Mouse (Mus musculus): ENCODE measurements around the gene Sox8. TPM values are rescaled to one million over a fixed set of nuclear protein-coding genes. Genes with fewer than 3 reads are reported as not detected.

The Sox8 gene
- polyA plus RNA-seq, 1 experiment from 2014 or later: 9.1 TPM

- ATAC-seq (ENCODE audit: insufficient number of reproducible peaks, insufficient read depth, low FRiP score, low TSS enrichment, low read depth): no peak
- no peaks in the 10 kb centered on the region for H3K9me3 ChIP-seq
- peaks cover 4% of the 10 kb centered on the region; the same call in 1 of the 2 replicates for H3K27me3 ChIP-seq
- H3K4me2 ChIP-seq: no peak overlapping the region
- H3K4me1 ChIP-seq: peaks cover 26% of the 10 kb centered on the region
- H3K27ac ChIP-seq: peak overlapping the region; percentile 57; the same call in 1 of the 2 replicates
- H3K36me3 ChIP-seq: no peaks in the 10 kb centered on the region
- H3K4me3 ChIP-seq: no peak overlapping the region
- 12% methylated on average over 3 of the region's 3 CpGs for WGBS
- H3K9ac ChIP-seq: no peak overlapping the region
Measured at GRCm38 (mm10) chr17:25555159-25555558, 15.3 kb downstream of the Sox8 start.

DNA sequence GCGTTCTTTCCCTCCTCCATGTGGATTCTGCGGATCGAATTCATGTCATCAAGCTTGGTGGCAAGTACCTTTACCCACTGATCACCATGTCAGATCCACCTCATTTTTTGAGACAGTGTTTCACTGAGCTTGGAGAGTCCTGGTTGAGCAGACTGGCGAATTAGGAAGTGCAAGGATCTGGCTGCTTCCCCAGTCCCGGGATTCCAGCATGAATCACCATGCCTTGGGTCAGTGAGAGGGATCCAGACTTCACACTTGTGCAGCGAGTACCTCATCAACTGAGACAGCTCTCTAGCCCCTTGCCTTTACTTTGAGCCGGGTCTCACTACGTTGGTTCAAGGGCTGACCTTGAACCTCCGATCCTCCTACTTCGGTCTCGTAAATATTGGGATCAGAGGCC is 19.2 kb downstream of the Sox8 start:
- H3K4me2 ChIP-seq: no peak overlapping the region
- H3K9me3 ChIP-seq: no peaks in the 10 kb centered on the region
- no peak overlapping the region for H3K4me3 ChIP-seq
- no peaks in the 10 kb centered on the region for H3K36me3 ChIP-seq
- H3K27me3 ChIP-seq: no peaks in the 10 kb centered on the region
- no peak for ATAC-seq (ENCODE audit: insufficient number of reproducible peaks, insufficient read depth, low FRiP score, low TSS enrichment, low read depth)
- no peak overlapping the region for H3K27ac ChIP-seq
- WGBS: 91% methylated on average over 11 of the region's 11 CpGs
- no peak overlapping the region for H3K9ac ChIP-seq
- H3K4me1 ChIP-seq: peaks cover 16% of the 10 kb centered on the region

DNA sequence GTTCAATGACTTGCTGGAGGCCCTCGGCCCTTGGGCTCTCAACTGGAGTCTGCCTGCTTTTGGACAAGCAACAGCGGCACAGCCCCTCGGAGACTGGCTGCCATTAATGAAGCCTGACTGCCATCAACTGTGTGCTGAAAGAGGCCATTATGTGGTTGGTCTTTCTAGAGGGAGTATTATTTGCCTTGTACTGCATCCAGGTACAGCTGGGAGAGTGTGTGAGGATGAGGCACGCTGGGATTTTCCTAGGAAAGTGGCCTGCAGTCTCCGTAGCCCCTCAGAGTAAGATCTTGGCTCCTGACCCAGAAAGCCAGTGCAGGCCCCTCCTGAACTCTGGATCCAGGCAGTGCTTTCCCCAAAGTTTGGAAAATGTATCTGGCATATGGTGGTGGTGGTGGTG is 20.5 kb downstream of the Sox8 start:
- Histone ChIP-seq H3K9me3 (no peaks in the 10 kb centered on the region), H3K27me3 (no peaks in the 10 kb centered on the region), H3K9ac (no peak overlapping the region), H3K4me1 (peaks cover 3% of the 10 kb centered on the region), H3K4me2 (no peak overlapping the region), H3K27ac (no peak overlapping the region), H3K4me3 (no peak overlapping the region), H3K36me3 (no peaks in the 10 kb centered on the region)
- ATAC-seq (ENCODE audit: insufficient number of reproducible peaks, insufficient read depth, low FRiP score, low TSS enrichment, low read depth): no peak
- 72% methylated on average over 5 of the region's 5 CpGs for WGBS

DNA sequence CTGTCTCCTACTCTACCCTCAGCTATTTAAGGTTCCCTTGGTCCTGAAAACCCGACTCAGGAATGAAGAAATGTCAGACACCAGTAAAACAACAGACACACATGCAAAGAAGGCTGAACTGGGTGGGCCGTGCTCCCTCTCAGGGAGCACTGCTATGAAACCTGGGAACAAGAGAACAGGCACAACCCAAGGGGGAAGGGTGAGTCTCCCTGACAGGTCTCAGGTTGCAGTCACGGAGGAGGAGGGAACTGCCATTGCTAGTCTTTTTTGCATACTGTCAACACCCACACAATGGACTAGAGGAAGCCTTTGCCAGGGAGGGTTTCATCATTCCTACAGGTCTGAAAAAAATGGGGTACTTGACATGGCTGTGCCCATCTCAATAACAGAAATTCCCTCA is 23.5 kb downstream of the Sox8 start:
- no peaks in the 10 kb centered on the region for H3K4me1 ChIP-seq
- no peaks in the 10 kb centered on the region for H3K27me3 ChIP-seq
- no peak overlapping the region for H3K9ac ChIP-seq
- no peak overlapping the region for H3K27ac ChIP-seq
- H3K36me3 ChIP-seq: no peaks in the 10 kb centered on the region
- no peak overlapping the region for H3K4me2 ChIP-seq
- no peaks in the 10 kb centered on the region for H3K9me3 ChIP-seq
- no peak overlapping the region for H3K4me3 ChIP-seq
- ATAC-seq (ENCODE audit: insufficient number of reproducible peaks, insufficient read depth, low FRiP score, low TSS enrichment, low read depth): no peak
- WGBS: 35% methylated on average over 3 of the region's 3 CpGs

DNA sequence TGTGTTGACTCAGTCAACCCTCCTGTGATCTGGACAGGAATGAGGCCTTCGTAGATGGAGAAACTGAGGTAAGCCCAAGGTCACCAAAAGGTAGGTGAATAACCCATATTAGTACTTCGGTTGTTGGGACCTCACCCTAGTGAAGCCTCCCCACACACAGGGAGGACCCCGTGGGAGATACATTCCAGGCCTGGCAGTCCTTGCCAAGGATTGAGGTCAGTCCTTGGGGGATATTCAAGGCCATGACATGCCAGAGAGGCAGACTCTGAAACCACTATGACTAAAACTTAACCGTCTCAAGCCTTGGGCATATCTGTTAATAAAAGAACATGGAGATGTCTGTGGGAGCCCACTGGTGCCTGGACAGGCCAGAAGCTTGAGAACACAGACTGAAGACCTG is 28.7 kb downstream of the Sox8 start:
- Histone ChIP-seq H3K4me2 (no peak overlapping the region), H3K4me1 (0 out of 2 replicates have a peak, but pooled peaks cover 3% of the 10 kb centered on the region), H3K27me3 (no peaks in the 10 kb centered on the region), H3K9ac (no peak overlapping the region), H3K4me3 (no peak overlapping the region), H3K27ac (no peak overlapping the region), H3K36me3 (no peaks in the 10 kb centered on the region), H3K9me3 (no peaks in the 10 kb centered on the region)
- WGBS: 88% methylated on average over 4 of the region's 4 CpGs
- ATAC-seq (ENCODE audit: insufficient number of reproducible peaks, insufficient read depth, low FRiP score, low TSS enrichment, low read depth): no peak

- Histone ChIP-seq H3K4me1 (0 out of 2 replicates have a peak, but pooled peaks cover 3% of the 10 kb centered on the region), H3K9me3 (no peaks in the 10 kb centered on the region), H3K27ac (no peak overlapping the region), H3K4me2 (no peak overlapping the region), H3K9ac (no peak overlapping the region), H3K36me3 (no peaks in the 10 kb centered on the region), H3K27me3 (no peaks in the 10 kb centered on the region), H3K4me3 (no peak overlapping the region)
- ATAC-seq (ENCODE audit: insufficient number of reproducible peaks, insufficient read depth, low FRiP score, low TSS enrichment, low read depth): no peak
- WGBS: 81% methylated on average over 5 of the region's 5 CpGs
Measured at GRCm38 (mm10) chr17:25540731-25541130, 29.8 kb downstream of the Sox8 start.

DNA sequence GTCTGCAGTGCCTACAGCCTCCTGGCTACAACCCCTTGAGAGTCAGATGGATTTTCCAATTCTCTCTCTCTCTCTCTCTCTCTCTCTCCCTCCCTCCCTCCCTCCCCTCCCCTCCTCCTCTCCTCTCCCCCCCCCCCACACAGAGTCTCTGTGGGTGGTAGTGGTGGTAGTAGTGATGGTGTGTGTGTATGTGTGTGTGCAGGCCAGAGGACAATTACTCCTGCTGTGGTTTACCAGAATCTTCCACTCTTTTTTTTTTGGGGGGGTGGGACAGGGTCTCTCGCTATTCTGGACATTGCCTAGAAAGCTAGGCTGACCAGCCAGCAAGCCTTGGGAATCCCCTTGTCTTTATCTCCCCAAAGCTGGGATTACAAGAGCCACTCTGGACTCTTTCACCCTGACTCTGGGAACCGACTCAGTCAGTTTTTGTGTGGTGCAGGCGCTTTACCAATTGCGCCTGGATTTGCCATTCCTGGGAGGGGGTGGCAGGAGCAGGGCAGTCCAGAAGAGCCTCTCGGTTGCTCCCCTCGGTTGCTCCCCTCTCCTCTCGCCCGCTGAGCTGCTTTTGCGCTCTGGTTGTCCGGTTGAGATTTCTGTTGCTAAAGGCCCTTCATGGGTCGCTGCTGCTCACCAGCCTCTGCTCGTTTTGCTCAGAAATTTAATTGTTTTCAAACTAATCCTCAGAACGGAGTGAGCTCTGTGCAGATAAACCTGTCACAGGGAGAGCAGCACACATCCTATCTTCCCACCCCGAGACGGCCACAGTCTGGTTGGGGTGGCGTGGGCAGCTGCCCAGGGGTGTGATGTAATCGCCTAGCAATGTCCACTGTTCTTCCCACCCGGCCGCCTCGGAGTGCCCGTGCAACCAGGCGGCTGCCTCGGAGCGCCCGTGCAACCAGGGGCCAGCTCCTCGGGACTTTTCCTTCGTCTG is 31.3 kb downstream of the Sox8 start:
- 53% methylated on average over 27 of the region's 27 CpGs for WGBS

DNA sequence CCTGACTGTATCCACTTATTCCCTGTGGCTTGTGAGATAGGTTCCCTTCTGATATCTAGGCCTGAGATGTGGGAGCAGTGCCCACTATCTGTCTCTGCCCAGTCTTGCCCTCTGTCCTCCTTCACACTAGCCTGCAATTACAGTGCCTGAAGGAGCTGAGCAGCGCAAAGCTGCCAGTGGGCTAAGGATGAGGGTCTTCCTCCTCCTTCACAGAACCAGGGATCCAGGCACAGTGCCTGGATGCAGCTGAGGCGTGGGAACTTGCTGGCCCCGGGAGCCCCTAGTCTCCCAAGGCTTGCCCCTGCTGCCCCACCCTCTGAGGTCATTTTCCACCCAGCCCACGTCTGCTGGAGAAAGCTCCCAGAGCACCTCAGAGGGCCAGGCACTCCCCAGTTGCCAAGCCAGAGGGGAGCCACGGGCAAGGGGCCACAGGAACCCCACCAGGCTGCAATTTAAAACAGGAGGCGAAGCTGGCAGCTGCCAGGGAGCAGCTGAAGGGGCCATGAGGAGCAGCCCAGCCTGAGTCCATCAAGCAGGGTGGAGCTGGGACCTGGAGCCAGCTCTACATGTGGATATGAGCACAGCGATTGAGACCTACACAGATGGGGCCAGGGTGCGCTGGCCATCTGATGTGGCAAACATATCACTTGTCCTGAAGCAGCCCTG is 40.0 kb downstream of the Sox8 start:
- 60% methylated on average over 8 of the region's 8 CpGs for WGBS

More for the DNA sequence above, 31.3 kb downstream of the Sox8 start:
- no peak overlapping the region for H3K27ac ChIP-seq
- H3K36me3 ChIP-seq: no peaks in the 10 kb centered on the region
- H3K4me3 ChIP-seq: no peak overlapping the region
- H3K4me2 ChIP-seq: no peak overlapping the region
- no peaks in the 10 kb centered on the region for H3K9me3 ChIP-seq
- H3K9ac ChIP-seq: no peak overlapping the region
- no peak for ATAC-seq (ENCODE audit: insufficient number of reproducible peaks, insufficient read depth, low FRiP score, low TSS enrichment, low read depth)
- H3K4me1 ChIP-seq: 0 out of 2 replicates have a peak, but pooled peaks cover 4% of the 10 kb centered on the region
- H3K27me3 ChIP-seq: no peaks in the 10 kb centered on the region

GRCm38 (mm10) chr17:25522080-25522479 is 48.4 kb downstream of the Sox8 start:
- Histone ChIP-seq H3K9me3 (no peaks in the 10 kb centered on the region), H3K4me3 (no peak overlapping the region), H3K4me2 (no peak overlapping the region), H3K36me3 (no peaks in the 10 kb centered on the region), H3K27me3 (no peaks in the 10 kb centered on the region), H3K27ac (peak overlapping the region; percentile 75; the same call in 1 of the 2 replicates), H3K9ac (no peak overlapping the region), H3K4me1 (peaks cover 64% of the 10 kb centered on the region)
- WGBS: 31% methylated on average over 12 of the region's 12 CpGs
- ATAC-seq (ENCODE audit: insufficient number of reproducible peaks, insufficient read depth, low FRiP score, low TSS enrichment, low read depth): no peak

More for the DNA sequence above, 40.0 kb downstream of the Sox8 start:
- no peaks in the 10 kb centered on the region for H3K36me3 ChIP-seq
- no peaks in the 10 kb centered on the region for H3K27me3 ChIP-seq
- no peaks in the 10 kb centered on the region for H3K9me3 ChIP-seq
- ATAC-seq (ENCODE audit: insufficient number of reproducible peaks, insufficient read depth, low FRiP score, low TSS enrichment, low read depth): no peak
- peaks cover 18% of the 10 kb centered on the region; the same call in 1 of the 2 replicates for H3K4me1 ChIP-seq
- H3K4me2 ChIP-seq: no peak overlapping the region
- no peak overlapping the region for H3K4me3 ChIP-seq
- no peak overlapping the region for H3K27ac ChIP-seq
- H3K9ac ChIP-seq: no peak overlapping the region

DNA sequence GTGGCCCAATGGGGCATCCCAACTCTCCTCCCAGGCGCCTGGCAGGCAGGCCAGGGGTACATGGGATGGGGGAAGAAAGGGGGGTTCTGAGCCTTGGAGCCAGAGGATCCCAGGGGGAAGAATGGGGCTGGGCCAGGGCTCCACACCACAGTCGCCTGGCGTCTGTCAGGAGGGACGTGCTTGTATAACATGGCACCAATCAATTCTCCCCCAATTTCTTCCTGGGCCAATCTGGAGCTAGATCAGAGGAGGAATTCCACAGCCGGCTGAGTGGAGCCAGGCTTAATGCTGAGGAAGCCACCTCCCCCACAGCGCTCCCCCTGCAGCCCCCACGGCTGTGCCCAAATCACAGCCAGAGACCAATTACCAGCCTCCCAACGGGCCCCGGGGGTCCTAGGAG is 50.0 kb downstream of the Sox8 start:
- H3K4me3 ChIP-seq: no peak overlapping the region
- no peaks in the 10 kb centered on the region for H3K36me3 ChIP-seq
- peak overlapping the region; percentile 75 for H3K27ac ChIP-seq
- no peaks in the 10 kb centered on the region for H3K9me3 ChIP-seq
- peak overlapping the region; percentile 17 for H3K4me2 ChIP-seq
- no peak for ATAC-seq (ENCODE audit: insufficient number of reproducible peaks, insufficient read depth, low FRiP score, low TSS enrichment, low read depth)
- H3K27me3 ChIP-seq: no peaks in the 10 kb centered on the region
- peaks cover 61% of the 10 kb centered on the region for H3K4me1 ChIP-seq
- H3K9ac ChIP-seq: peak overlapping the region; percentile 21; the same call in 1 of the 2 replicates
- 23% methylated on average over 9 of the region's 9 CpGs for WGBS

DNA sequence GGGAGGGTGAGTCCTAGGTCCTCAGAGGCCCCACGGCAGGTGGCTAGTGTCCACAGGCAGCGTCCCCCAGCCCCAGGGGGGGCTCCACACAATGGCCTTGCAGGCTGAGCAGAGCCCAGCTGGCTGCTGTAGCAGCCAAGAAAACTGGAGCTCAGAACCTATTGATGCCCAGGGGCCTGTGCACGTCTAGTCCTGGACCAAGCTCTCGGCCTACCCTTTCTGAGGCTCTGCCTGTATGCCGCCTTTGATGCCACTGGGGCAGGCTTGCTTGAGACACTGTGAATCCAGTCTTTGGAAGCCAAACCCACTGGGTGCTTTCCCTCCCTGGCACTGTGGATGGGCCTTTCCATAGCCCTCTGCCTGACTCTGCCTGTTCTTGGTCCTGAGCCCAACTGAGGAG is 51.0 kb downstream of the Sox8 start:
- H3K27me3 ChIP-seq: no peaks in the 10 kb centered on the region
- no peak overlapping the region for H3K4me2 ChIP-seq
- no peaks in the 10 kb centered on the region for H3K9me3 ChIP-seq
- H3K27ac ChIP-seq: peak overlapping the region; percentile 75
- WGBS: 76% methylated on average over 5 of the region's 5 CpGs
- peak overlapping the region; percentile 12; the same call in 1 of the 2 replicates for H3K9ac ChIP-seq
- H3K4me3 ChIP-seq: no peak overlapping the region
- peaks cover 55% of the 10 kb centered on the region for H3K4me1 ChIP-seq
- no peaks in the 10 kb centered on the region for H3K36me3 ChIP-seq
- ATAC-seq (ENCODE audit: insufficient number of reproducible peaks, insufficient read depth, low FRiP score, low TSS enrichment, low read depth): no peak

Data from embryonic facial prominence, embryonic 13.5 days (tissue).